Mouse (Mus musculus) testis, adult 2 months (tissue): ENCODE results near the gene Pcgf3.

Experiments used
- CTCF ChIP-seq: fragments of 200-500 bp; IDR thresholded peaks from 2 replicates; pipeline ENCODE4 v1.5.1; 2012; ENCODE audit warnings: low read depth, mild to moderate bottlenecking, inconsistent platforms, low read length, moderate library complexity; ENCODE audit not compliant: control insufficient read depth, insufficient read depth, insufficient replicate concordance
- POLR2A ChIP-seq: fragments of 200-500 bp; IDR thresholded peaks from 2 replicates; pipeline ENCODE4 v1.6.1; 2012; ENCODE audit warnings: low read depth, mild to moderate bottlenecking, inconsistent platforms, low read length, moderate library complexity; ENCODE audit not compliant: control insufficient read depth

- TF ChIP-seq CTCF: no peak
- no peak for TF ChIP-seq POLR2A
Measured at GRCm38 (mm10) chr5:108423427-108423826, 37.6 kb upstream of the Pcgf3 start.
